Mouse (Mus musculus) heart, embryonic 16.5 days (tissue): ENCODE measurements around the gene Calm3. TPM values are rescaled to one million over a fixed set of nuclear protein-coding genes. Genes with fewer than 3 reads are reported as not detected.

Experiments used
- ATAC-seq: fragments of 200-750 bp; cut with Nextera tagmentation; replicated peaks from 2 replicates; pipeline ENCODE4 v1.8.0; 2017; ENCODE audit warnings: moderate number of reproducible peaks; ENCODE audit not compliant: insufficient read depth, low FRiP score; ENCODE audit errors: extremely low read depth
- H3K27ac ChIP-seq: fragments of 300-500 bp; sonication (generic); 2 replicates; pipeline ENCODE4 v1.5.1; 2014; ENCODE audit warnings: mild to moderate bottlenecking, low read length, control low read depth, moderate library complexity
- H3K27me3 ChIP-seq: fragments of 300-500 bp; sonication (generic); 2 replicates; pipeline ENCODE4 v1.6.1; 2014; ENCODE audit warnings: low read length, mixed read lengths; ENCODE audit not compliant: control insufficient read depth, insufficient read depth
- H3K36me3 ChIP-seq: fragments of 300-500 bp; sonication (generic); 2 replicates; pipeline ENCODE4 v1.6.1; 2014; ENCODE audit not compliant: control insufficient read depth, insufficient read depth
- H3K4me1 ChIP-seq: fragments of 300-500 bp; sonication (generic); 2 replicates; pipeline ENCODE4 v1.6.1; 2014; ENCODE audit warnings: low read length, mixed read lengths; ENCODE audit not compliant: control insufficient read depth, insufficient read depth
- H3K4me2 ChIP-seq: fragments of 300-500 bp; sonication (generic); 2 replicates; pipeline ENCODE4 v1.6.1; 2014; ENCODE audit warnings: low read depth, mild to moderate bottlenecking, control low read depth, low read length
- H3K4me3 ChIP-seq: fragments of 300-500 bp; sonication (generic); 2 replicates; pipeline ENCODE4 v1.5.1; 2014; ENCODE audit warnings: mild to moderate bottlenecking, control low read depth, low read length
- H3K9ac ChIP-seq: fragments of 300-500 bp; sonication (generic); 2 replicates; pipeline ENCODE4 v1.6.1; 2014; ENCODE audit warnings: low read length, control low read depth
- H3K9me3 ChIP-seq: fragments of 300-500 bp; sonication (generic); replicated peaks from 2 replicates; pipeline ENCODE4 v1.6.1; 2016; ENCODE audit warnings: low read length; ENCODE audit not compliant: control insufficient read depth
- WGBS: fragments of 180-500 bp; shearing (Covaris S2); extraction: QIAGEN DNeasy Blood & Tissue Kit; methylation state at CpG from one replicate; pipeline ENCODE4 v1.1.7; 2014; 5-methylcytosine and 5-hydroxymethylcytosine counted together
- polyA plus RNA-seq: library from polyadenylated mRNA; unstranded; fragments of >200 nt; fragmentation: Nextera tagmentation; extraction: Ambion mirVana; gene quantifications from 2 replicates; pipeline ENCODE4 v1.2.1, GENCODE M21; 2015

Gene Calm3
- polyA plus RNA-seq, 1 experiment from 2014 or later = 128 TPM

GRCm38 (mm10) chr7:16918014-16918413 lies 5.9 kb downstream of the Calm3 start:
- Histone ChIP-seq H3K9ac (no peak overlapping the region), H3K4me2 (no peak overlapping the region), H3K36me3 (peaks cover 44% of the 10 kb centered on the region), H3K27me3 (no peaks in the 10 kb centered on the region), H3K4me3 (no peak overlapping the region), H3K4me1 (peaks cover 44% of the 10 kb centered on the region), H3K9me3 (no peaks in the 10 kb centered on the region), H3K27ac (no peak overlapping the region)
- 75% methylated on average over 9 of the region's 9 CpGs for WGBS
- no peak for ATAC-seq

- no peaks in the 10 kb centered on the region for H3K9me3 ChIP-seq
- no peak overlapping the region for H3K4me2 ChIP-seq
- peaks cover 39% of the 10 kb centered on the region for H3K4me1 ChIP-seq
- H3K27ac ChIP-seq = no peak overlapping the region
- H3K36me3 ChIP-seq = peaks cover 44% of the 10 kb centered on the region
- no peak for ATAC-seq
- WGBS = 80% methylated on average over 11 of the region's 11 CpGs
- H3K27me3 ChIP-seq = 0 out of 2 replicates have a peak, but pooled peaks cover 2% of the 10 kb centered on the region
- no peak overlapping the region for H3K9ac ChIP-seq
- H3K4me3 ChIP-seq = no peak overlapping the region
Measured at GRCm38 (mm10) chr7:16917447-16917846, 6.5 kb downstream of the Calm3 start.

DNA sequence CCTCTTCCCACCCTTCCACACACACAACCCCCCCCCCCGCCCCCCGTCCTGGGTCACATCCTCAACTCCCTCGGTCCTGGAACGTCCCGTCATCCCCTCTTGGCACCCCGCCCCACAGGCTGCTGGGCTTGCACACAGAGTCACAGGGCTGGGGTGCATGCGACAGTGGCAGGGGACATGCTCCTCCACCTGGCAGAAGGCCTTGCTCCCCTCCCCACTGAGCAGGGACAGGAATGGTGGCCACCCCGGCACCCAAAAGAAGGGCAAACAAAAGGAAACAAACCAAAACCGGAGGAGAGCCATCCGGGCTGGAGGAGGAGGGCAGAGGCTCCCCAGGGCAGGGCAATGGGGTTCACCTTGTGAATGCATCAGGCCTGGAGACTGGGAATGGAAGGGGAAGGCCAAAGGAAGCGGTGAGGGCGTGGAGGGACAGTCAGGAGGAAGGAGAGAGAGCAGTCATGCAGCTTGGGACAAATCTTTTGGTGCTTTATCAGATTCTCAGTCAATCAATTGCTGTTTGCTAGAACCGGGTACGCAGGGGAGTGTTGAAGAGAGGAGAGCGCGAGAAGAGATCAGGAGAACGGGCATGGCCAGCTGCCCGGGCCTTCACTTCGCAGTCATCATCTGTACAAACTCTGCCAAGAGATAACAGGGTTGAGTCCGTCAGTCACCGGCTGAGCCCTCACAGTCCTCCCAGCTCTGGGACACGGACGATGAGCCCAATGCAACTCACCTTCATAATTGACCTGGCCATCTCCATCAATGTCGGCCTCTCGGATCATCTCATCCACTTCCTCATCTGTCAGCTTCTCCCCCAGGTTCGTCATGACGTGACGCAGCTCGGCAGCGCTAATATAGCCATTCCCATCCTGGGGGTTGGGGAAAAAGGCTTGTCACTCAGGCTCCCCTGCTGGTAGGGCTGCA lies 7.3 kb downstream of the Calm3 start:
- ATAC-seq = no peak
- WGBS = 57% methylated on average over 29 of the region's 30 CpGs
- H3K36me3 ChIP-seq = peaks cover 44% of the 10 kb centered on the region
- H3K4me3 ChIP-seq = no peak overlapping the region
- H3K27me3 ChIP-seq = 0 out of 2 replicates have a peak, but pooled peaks cover 2% of the 10 kb centered on the region
- H3K27ac ChIP-seq = no peak overlapping the region
- no peak overlapping the region for H3K9ac ChIP-seq
- no peak overlapping the region for H3K4me2 ChIP-seq
- peaks cover 30% of the 10 kb centered on the region for H3K4me1 ChIP-seq
- no peaks in the 10 kb centered on the region for H3K9me3 ChIP-seq

DNA sequence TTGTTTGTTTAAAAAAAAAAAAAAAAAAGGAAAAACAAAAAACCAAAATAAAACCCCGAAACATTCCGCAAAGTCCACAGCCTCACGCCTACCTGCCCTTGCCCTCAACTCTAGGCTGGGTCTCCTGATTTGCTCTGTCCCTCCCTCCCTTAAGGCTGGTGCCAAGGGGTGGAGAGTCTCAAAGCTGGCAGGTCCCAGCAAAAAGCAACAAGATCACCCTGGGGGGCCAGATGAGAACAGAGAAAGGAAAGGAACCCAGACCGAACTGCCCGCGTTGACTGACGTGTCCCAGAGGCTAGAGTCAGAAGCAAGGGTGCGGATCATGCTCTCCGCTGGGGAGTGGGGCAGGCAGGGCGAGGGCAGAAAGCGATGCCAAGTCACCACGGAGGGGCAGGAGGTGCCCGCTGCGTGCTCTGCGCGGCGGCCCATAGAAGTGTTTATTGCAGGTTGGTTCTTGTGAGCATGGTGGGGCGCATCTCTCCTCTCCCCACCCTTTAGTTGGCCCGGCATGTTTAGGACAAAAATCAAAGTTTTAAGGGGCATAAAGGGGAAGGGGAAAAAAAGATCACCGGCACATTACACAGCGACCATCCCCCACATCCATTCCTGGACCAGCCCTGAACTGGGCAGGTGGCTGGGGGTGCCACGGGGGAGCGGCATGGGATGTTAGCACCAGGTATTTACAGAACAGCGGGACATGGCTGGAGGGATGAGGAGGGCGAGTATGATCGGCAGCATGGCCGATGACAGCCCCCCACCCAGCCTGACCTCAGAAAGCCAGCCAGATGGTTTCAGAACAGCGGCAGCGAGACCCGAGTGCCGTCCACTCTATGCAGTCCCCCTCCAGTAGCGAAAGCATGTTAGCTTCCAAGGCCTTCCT lies 8.2 kb downstream of the Calm3 start:
- H3K4me2 ChIP-seq = no peak overlapping the region
- 0 out of 2 replicates have a peak, but pooled peaks cover 2% of the 10 kb centered on the region for H3K27me3 ChIP-seq
- H3K4me3 ChIP-seq = no peak overlapping the region
- ATAC-seq = no peak
- H3K9ac ChIP-seq = no peak overlapping the region
- no peak overlapping the region for H3K27ac ChIP-seq
- peaks cover 21% of the 10 kb centered on the region for H3K4me1 ChIP-seq
- 83% methylated on average over 32 of the region's 32 CpGs for WGBS
- H3K9me3 ChIP-seq = no peaks in the 10 kb centered on the region
- peaks cover 44% of the 10 kb centered on the region for H3K36me3 ChIP-seq

DNA sequence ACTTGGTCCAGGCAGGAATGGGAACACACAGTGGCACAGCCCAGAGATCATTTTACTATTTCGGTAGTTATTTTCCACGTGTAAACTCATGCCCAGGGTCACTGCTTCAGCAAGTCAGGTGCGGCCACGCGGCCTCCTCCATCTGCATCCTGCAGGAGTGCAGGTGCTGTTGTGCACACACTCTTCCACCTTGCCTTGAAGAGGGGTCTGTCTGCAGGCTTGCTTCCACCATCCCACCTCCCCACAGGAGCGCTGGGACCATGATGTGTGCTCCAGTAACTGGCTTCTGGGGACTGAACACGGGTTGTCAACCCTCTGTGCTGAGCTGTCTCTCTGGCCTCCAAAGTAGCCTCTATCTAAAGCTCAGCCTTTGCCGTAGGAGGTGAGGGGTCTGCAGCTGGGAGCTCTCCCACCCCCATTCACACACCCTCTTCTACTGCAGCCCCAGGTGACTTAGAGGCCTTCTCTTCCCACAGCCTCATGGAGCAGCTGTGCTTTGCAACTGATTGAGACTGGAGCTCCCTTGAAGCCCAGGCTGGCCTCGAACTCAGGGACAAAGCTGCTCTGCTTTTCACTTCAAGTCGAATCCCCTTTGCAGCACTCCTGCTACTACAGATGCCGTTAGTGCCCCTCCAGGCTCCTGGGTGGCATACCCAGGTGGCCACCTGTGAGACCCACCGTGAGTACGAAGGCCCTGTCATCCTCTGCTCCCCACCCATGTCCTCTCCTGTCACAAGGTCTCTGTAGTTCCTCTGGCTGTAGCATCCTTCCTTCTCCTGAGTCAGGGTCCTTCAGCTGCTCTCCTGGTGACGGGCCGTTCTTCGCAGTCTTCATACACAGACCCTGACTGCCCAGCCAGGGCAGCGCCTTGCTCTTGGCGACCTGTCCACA lies 9.2 kb downstream of the Calm3 start:
- no peak for ATAC-seq

DNA sequence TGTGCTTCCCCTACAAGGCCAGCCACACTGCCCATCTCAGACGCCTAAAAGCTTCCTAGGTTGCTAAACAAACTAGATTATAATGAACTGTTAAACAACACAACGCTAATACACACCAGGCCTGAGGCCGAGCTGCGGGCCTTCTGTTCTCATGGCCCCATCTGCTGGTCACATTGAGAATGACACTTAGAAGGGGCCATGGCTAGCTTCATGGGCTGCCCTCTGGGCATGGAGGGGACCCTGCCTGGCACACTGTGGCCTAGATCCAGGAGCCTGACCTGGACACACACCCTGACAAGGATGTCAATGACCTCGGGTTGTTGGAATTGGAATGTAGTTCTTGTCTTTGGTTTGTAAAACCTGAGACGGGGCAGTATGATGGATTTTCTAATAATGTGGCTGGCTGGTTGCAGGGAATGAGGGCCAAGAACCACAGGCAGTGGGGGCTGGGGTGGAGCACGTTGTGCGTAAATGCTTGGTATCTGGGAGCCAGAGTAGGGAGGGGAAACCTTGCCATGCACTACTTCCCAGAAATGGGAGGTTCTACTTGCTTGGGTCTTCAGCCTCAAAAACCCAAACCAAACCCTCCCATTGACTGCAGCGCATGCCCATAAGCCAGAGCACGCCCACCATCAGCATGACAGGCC lies 10.0 kb downstream of the Calm3 start:
- Histone ChIP-seq H3K27me3 (peaks cover 7% of the 10 kb centered on the region; the same call in 1 of the 2 replicates), H3K4me2 (no peak overlapping the region), H3K4me3 (no peak overlapping the region), H3K36me3 (peaks cover 44% of the 10 kb centered on the region), H3K9ac (no peak overlapping the region), H3K4me1 (peaks cover 19% of the 10 kb centered on the region), H3K9me3 (no peaks in the 10 kb centered on the region), H3K27ac (no peak overlapping the region)
- ATAC-seq = peak; percentile 38
- WGBS = 34% methylated on average over 10 of the region's 10 CpGs

More for the DNA sequence above, 9.2 kb downstream of the Calm3 start:
- 85% methylated on average over 18 of the region's 18 CpGs for WGBS
- peaks cover 44% of the 10 kb centered on the region for H3K36me3 ChIP-seq
- H3K27ac ChIP-seq = no peak overlapping the region
- no peaks in the 10 kb centered on the region for H3K9me3 ChIP-seq
- H3K4me2 ChIP-seq = no peak overlapping the region
- H3K4me3 ChIP-seq = no peak overlapping the region
- H3K4me1 ChIP-seq = peaks cover 19% of the 10 kb centered on the region
- peaks cover 7% of the 10 kb centered on the region; the same call in 1 of the 2 replicates for H3K27me3 ChIP-seq
- H3K9ac ChIP-seq = no peak overlapping the region

DNA sequence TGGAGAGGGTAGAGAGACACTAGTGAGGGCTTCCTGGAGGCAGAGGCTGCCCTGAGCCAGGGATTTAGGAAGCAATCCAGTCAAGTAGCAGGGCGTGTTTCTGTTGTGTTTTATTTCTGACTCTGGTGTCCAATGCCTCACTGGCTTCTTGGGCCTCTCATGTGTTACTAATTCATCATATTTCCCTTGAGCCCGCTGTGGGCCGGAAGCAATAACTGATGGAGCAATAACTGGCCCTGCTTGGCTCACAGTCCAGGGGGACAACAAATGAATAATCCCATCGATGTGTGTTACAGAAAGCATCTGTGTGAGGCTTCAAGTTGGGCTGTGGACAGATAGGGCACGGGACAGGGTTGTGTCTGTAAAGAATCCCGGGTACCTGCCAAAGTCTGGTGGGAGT lies 11.6 kb downstream of the Calm3 start:
- Histone ChIP-seq H3K9ac (no peak overlapping the region), H3K36me3 (peaks cover 31% of the 10 kb centered on the region), H3K4me1 (peaks cover 33% of the 10 kb centered on the region), H3K27ac (no peak overlapping the region), H3K27me3 (peaks cover 7% of the 10 kb centered on the region; the same call in 1 of the 2 replicates), H3K4me3 (no peak overlapping the region), H3K4me2 (no peak overlapping the region), H3K9me3 (no peaks in the 10 kb centered on the region)
- WGBS = 80% methylated on average over 6 of the region's 6 CpGs
- ATAC-seq = no peak

DNA sequence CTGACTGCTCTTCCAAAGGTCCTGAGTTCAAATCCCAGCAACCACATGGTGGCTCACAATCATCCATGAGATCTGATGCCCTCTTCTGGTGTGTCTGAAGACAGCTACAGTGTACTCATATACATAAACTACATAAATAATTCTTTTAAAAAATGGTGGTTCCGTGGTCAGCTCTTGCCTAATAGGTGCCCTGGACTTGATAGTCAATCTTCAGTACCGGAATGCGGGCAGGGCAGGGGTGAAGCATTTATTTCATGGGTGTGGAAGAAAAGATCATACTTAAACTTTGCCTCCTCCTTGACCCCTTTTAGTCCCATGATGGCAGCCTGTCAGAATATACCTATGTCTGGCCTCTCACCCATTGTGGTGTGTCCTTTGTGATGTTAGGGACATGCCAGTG lies 12.0 kb downstream of the Calm3 start:
- ATAC-seq = no peak
- WGBS = 90% methylated on average over 3 of the region's 3 CpGs
- Histone ChIP-seq H3K4me1 (peaks cover 32% of the 10 kb centered on the region), H3K27ac (no peak overlapping the region), H3K9me3 (no peaks in the 10 kb centered on the region), H3K4me3 (no peak overlapping the region), H3K27me3 (peaks cover 11% of the 10 kb centered on the region; the same call in 1 of the 2 replicates), H3K4me2 (no peak overlapping the region), H3K36me3 (peaks cover 26% of the 10 kb centered on the region), H3K9ac (no peak overlapping the region)
